Comparison of ENCODE assay signal across 14 mouse cellular contexts in genomic region chr2:42056636-42057035, GRCm38 (mm10).
A peak's percentile ranks its signal among the peaks of the same experiment; 100 is the strongest.
DNase-seq lines count a peak whose midpoint lies in the region; ATAC-seq lines count a peak whose summit lies in the region.
"Had no signal": no experiment of that assay in that cellular context is flagged by ENCODE, and none has a peak within 500 bp of the region (broad histone marks: within the 10 kb centered on the region; RNA-seq: fewer than 3 reads in every experiment).

No protein-coding gene starts in this region.

- no peak for DNase-seq in cerebellum, postnatal 4 days (ENCODE audit: low spot score in 2 of 2)
- DNase-seq in Muller cell, postnatal 12 days (ENCODE audit: inconsistent ontology term) = peak; percentile 9
- peak; percentile 11 to 18 for DNase-seq in cerebellum, adult 18-20 months
- peak; percentile 16 to 24 for DNase-seq in cerebellum, postnatal 14 days
- no peak for DNase-seq in gastrocnemius, postnatal 10 days
- no peak for DNase-seq in spleen, postnatal 10 days (ENCODE audit: low spot score in 2 of 2)
- DNase-seq in thymus, postnatal 0 days (ENCODE audit: low spot score) = no peak
- DNase-seq: adrenal gland, postnatal 10 days; B cell, adult 2 months; kidney, adult 18-20 months had no signal

- peak; percentile 49; the same call in 1 of the 2 replicates for ATAC-seq in cerebellum, adult (ENCODE audit: insufficient number of reproducible peaks, low FRiP score, low TSS enrichment)
- ATAC-seq: CD4-positive, CD25-positive, alpha-beta regulatory T cell, adult 4 months; forebrain, embryonic 13.5 days; intestine, embryonic 15.5 days had no signal

Comparison
In these comparisons a context has a peak if more than half of its experiments do, and no peak if none do; other contexts are left out.
1. DNase-seq: peak in Muller cell, postnatal 12 days (single experiment), cerebellum, adult 18-20 months (2 of 2) and cerebellum, postnatal 14 days (2 of 2); none in cerebellum, postnatal 4 days (0 of 2), gastrocnemius, postnatal 10 days (single experiment), spleen, postnatal 10 days (0 of 2) and thymus, postnatal 0 days (single experiment).